Mouse (Mus musculus) heart, postnatal 0 days (tissue): ENCODE data around the gene Cbln4.

Experiments
- CTCF ChIP-seq: IDR thresholded peaks from 2 replicates; pipeline ENCODE4 v1.5.1; 2016; ENCODE audit warnings: antibody characterized with exemption, control low read depth, low read depth
- EP300 ChIP-seq: IDR thresholded peaks from 2 replicates; pipeline ENCODE4 v1.6.1; 2016; ENCODE audit warnings: antibody characterized with exemption, low read depth

- TF ChIP-seq CTCF (no peak), EP300 (no peak)
Measured at GRCm38 (mm10) chr2:171986686-171987085, 56.6 kb downstream of the Cbln4 start.
